In the genomic region with DNA sequence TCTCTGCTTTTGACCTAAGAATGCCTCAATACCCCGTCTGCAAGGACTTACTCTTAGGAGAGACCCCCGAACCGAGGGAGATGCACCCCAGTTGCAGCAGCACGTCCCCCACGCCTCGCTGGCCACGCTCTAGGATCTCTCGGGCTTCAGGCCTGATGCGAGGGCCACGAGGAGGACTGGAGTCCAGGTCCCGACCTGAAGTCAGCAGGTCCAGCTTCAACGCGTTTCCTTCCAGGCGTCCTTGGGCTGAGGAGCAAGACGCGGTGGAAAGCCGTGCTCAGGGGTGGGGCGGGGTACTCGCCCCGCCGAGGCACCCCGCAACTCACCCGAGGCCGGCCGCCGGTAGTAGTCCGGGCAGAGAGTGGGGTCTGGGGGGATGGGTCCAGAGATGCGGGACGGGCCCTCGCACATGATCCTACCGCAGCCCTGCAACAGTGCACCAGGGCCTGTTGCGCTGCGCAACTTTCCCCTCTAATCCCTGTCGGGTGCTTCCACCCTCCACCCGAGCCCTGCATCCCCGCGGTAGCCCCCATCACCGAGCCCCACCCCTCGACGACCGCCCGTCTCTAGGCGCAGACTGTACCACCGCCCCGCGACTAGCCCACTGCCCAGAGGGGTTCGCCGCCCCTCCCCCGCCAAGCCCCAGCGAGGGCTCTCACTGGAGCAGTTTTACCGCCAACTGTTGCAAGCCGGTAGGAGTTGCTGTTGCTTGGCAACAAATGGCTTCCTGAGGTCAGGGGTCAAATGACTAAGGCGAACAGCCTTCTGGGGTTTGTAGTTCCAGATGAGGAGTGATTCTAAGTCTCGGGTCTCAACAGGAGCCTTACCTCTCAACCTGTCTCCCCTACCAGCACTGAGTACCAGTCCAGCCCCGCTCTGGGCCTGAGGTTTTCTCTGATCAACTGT, we compare ENCODE assay signal across 7 mouse cellular contexts. TPM values are rescaled to one million over a fixed set of nuclear protein-coding genes. Genes with fewer than 3 reads are reported as not detected.
A peak's percentile ranks its signal among the peaks of the same experiment; 100 is the strongest.
DNase-seq lines count a peak whose midpoint lies in the region; ATAC-seq lines count a peak whose summit lies in the region.

A gene (plus strand): TSS at position 158 of the 906 bp plus-strand sequence.
A gene (minus strand): TSS at position 713 of the 906 bp plus-strand sequence.

- H3K4me2 ChIP-seq in intestine, embryonic 15.5 days (replicated peaks): peak within 1 kb of the TSS; percentile 98

- no peaks in the 10 kb centered on the region for H3K9me3 ChIP-seq in intestine, embryonic 15.5 days
- no peaks in the 10 kb centered on the region for H3K9me3 ChIP-seq in midbrain, embryonic 10.5 days (replicated peaks)

- no peak within 1 kb of the TSS for H3K27ac ChIP-seq in intestine, embryonic 15.5 days
- peak within 1 kb of the TSS; percentile 94 for H3K27ac ChIP-seq in midbrain, embryonic 10.5 days (replicated peaks)

- H3K4me3 ChIP-seq in intestine, embryonic 15.5 days (replicated peaks): peak within 1 kb of the TSS; percentile 78
- H3K4me3 ChIP-seq in midbrain, embryonic 10.5 days: peak within 1 kb of the TSS; percentile 89

- peaks cover 9% of the 10 kb centered on the region; the same call in 1 of the 2 replicates for H3K4me1 ChIP-seq in intestine, embryonic 15.5 days (replicated peaks)
- H3K4me1 ChIP-seq in midbrain, embryonic 10.5 days: peaks cover 26% of the 10 kb centered on the region

- H3K9ac ChIP-seq in intestine, embryonic 15.5 days: peak within 1 kb of the TSS; percentile 57

- DNase-seq in adrenal gland, adult 2 months: peak; percentile 91
- DNase-seq in embryo, embryonic 11 days: peak; percentile 98
- DNase-seq in gastrocnemius, postnatal 36 days: peak; percentile 60 to 72
- DNase-seq in left cerebral cortex, postnatal 25 days (ENCODE audit: low spot score in 2 of 2): peak; percentile 90 to 95
- peak; percentile 95 for DNase-seq in midbrain, embryonic 10.5 days (ENCODE audit: low spot score)
- DNase-seq in right cerebral cortex, postnatal 4 days: peak; percentile 82

- no peaks in the 10 kb centered on the region for H3K27me3 ChIP-seq in intestine, embryonic 15.5 days (replicated peaks)
- H3K27me3 ChIP-seq in midbrain, embryonic 10.5 days (ENCODE audit: low read depth, poor library complexity, severe bottlenecking): no peaks in the 10 kb centered on the region

- ATAC-seq in intestine, embryonic 15.5 days: peak; percentile 84

- H3K36me3 ChIP-seq in intestine, embryonic 15.5 days: peaks cover 10% of the 10 kb centered on the region; the same call in 1 of the 2 replicates
- peaks cover 33% of the 10 kb centered on the region for H3K36me3 ChIP-seq in midbrain, embryonic 10.5 days

- intact Hi-C loops in gastrocnemius, postnatal 36 days (cut with DNase I): no loop called here
- intact Hi-C loops in left cerebral cortex, postnatal 25 days (cut with DNase I): no loop called here

- WGBS in intestine, embryonic 15.5 days: under 1% methylated on average over 55 of the region's 55 CpGs
- under 1% methylated on average over 55 of the region's 55 CpGs for WGBS in midbrain, embryonic 10.5 days

RNA-seq across cellular contexts. Expression of the first gene that starts in this region (rescaled TPM):
- not detected for total RNA-seq in adrenal gland, adult 2 months (2021)
- polyA plus RNA-seq in adrenal gland, adult 2 months (2012; rRNA removed): 0.10 TPM in 1 of 2 replicates, not detected in the other
- not detected for total RNA-seq in gastrocnemius, postnatal 36 days (2021)
- polyA plus RNA-seq in intestine, embryonic 15.5 days (2015; fragmentation: Nextera tagmentation; extraction: Ambion mirVana): 0.13 TPM in 1 of 2 replicates, not detected in the other
- total RNA-seq in left cerebral cortex, postnatal 25 days (2021): under 1 TPM; 0.53 to 0.60 TPM
- not detected in 2 replicates for polyA plus RNA-seq in midbrain, embryonic 10.5 days (2016; fragmentation: Nextera tagmentation; extraction: Ambion mirVana)

RNA-seq across cellular contexts. Expression of the second gene that starts in this region (rescaled TPM):
- 1 to 10 TPM; 2.9 to 6.8 TPM for total RNA-seq in adrenal gland, adult 2 months (2021)
- 9.7 and 12.9 TPM in 2 replicates for polyA plus RNA-seq in adrenal gland, adult 2 months (2012; rRNA removed)
- 1 to 10 TPM in 1 of 2 experiments, under 1 TPM in 1; 0.48 to 1.2 TPM for total RNA-seq in gastrocnemius, postnatal 36 days (2021)
- 15.8 and 17.3 TPM in 2 replicates for polyA plus RNA-seq in intestine, embryonic 15.5 days (2015; fragmentation: Nextera tagmentation; extraction: Ambion mirVana)
- total RNA-seq in left cerebral cortex, postnatal 25 days (2021): 1 to 10 TPM; 8.7 to 9.8 TPM
- 45.1 and 52.7 TPM in 2 replicates for polyA plus RNA-seq in midbrain, embryonic 10.5 days (2016; fragmentation: Nextera tagmentation; extraction: Ambion mirVana)
